Mouse (Mus musculus) 416B (cell line): ENCODE measurements around the gene Ranbp1.

Experiments used
- DNase-seq: peaks from one replicate; pipeline ENCODE4 v3.0.0; 2011; ENCODE audit warnings: low read depth

Gene Ranbp1

GRCm38 (mm10) chr16:18248433-18249363, at the start of gene Ranbp1, which contains the start of gene Trmt2a:
Ranbp1 (minus strand) TSS chr16:18248732.
Trmt2a (plus strand) TSS chr16:18248679.
- peak; percentile 99 for DNase-seq

- DNase-seq = peak; percentile 45
Measured at GRCm38 (mm10) chr16:18289614-18290013, 41.1 kb upstream of the Ranbp1 start.

GRCm38 (mm10) chr16:18289067-18289588, 40.6 kb upstream of the Ranbp1 start, which contains the start of gene Dgcr8:
Dgcr8 (minus strand) TSS chr16:18289246.
- DNase-seq = peak; percentile 95

- peak; percentile 46 for DNase-seq
Measured at GRCm38 (mm10) chr16:18288581-18289061, 40.1 kb upstream of the Ranbp1 start.

GRCm38 (mm10) chr16:18288166-18288565, 39.6 kb upstream of the Ranbp1 start:
- peak; percentile 60 for DNase-seq

GRCm38 (mm10) chr16:18275166-18275565, 26.6 kb upstream of the Ranbp1 start:
- no peak for DNase-seq

- peak; percentile 74 for DNase-seq
Measured at GRCm38 (mm10) chr16:18268182-18268581, 19.6 kb upstream of the Ranbp1 start.

GRCm38 (mm10) chr16:18265024-18265423, 16.5 kb upstream of the Ranbp1 start:
- DNase-seq = no peak

GRCm38 (mm10) chr16:18258221-18258620, 9.7 kb upstream of the Ranbp1 start, which contains the start of gene Gm49776:
Gm49776 (minus strand) TSS chr16:18258321.
- DNase-seq = no peak

GRCm38 (mm10) chr16:18253866-18254265, 5.3 kb upstream of the Ranbp1 start:
- no peak for DNase-seq

GRCm38 (mm10) chr16:18252736-18253135, 4.2 kb upstream of the Ranbp1 start:
- no peak for DNase-seq

GRCm38 (mm10) chr16:18250828-18251790, 2.6 kb upstream of the Ranbp1 start:
- DNase-seq = no peak

GRCm38 (mm10) chr16:18250231-18250630, 1.7 kb upstream of the Ranbp1 start:
- no peak for DNase-seq

- peak; percentile 84 for DNase-seq
Measured at GRCm38 (mm10) chr16:18249364-18249967, 934 bp upstream of the Ranbp1 start.

- DNase-seq = peak; percentile 52
Measured at GRCm38 (mm10) chr16:18247521-18248399, 772 bp downstream of the Ranbp1 start.

GRCm38 (mm10) chr16:18241581-18241980, 7.0 kb downstream of the Ranbp1 start:
- no peak for DNase-seq

GRCm38 (mm10) chr16:18236676-18237501, 11.6 kb downstream of the Ranbp1 start:
- DNase-seq = no peak

GRCm38 (mm10) chr16:18235389-18236065, 13.0 kb downstream of the Ranbp1 start:
- DNase-seq = no peak
